ENCODE assay signal across 8 mouse cellular contexts in genomic region chr17:15375701-15376493, GRCm38 (mm10). TPM values are rescaled to one million over a fixed set of nuclear protein-coding genes. Genes with fewer than 3 reads are reported as not detected.
DNase-seq lines count a peak whose midpoint lies in the region; ATAC-seq and TF ChIP-seq lines count a peak whose summit lies in the region.

No protein-coding gene starts in this region.

- H3K27ac ChIP-seq in intestine, embryonic 15.5 days, result peak overlapping the region; percentile 85
- H3K27ac ChIP-seq in limb, embryonic 11.5 days (replicated peaks; ENCODE audit: low read depth, low read length), result no peak overlapping the region
- peak overlapping the region; percentile 97 for H3K27ac ChIP-seq in midbrain, embryonic 10.5 days (replicated peaks)
- H3K27ac ChIP-seq in small intestine, adult 2 months (ENCODE audit: insufficient read depth, low read depth, low read length), result peak overlapping the region; percentile 94

- peak; percentile 19 for ATAC-seq in common myeloid progenitor, adult 5-6 weeks (replicated peaks; ENCODE audit: low read depth, poor library complexity, severe bottlenecking)
- peak; percentile 32 for ATAC-seq in granulocyte monocyte progenitor cell, adult 5-6 weeks (replicated peaks; ENCODE audit: poor library complexity, severe bottlenecking)
- ATAC-seq in intestine, embryonic 15.5 days, result peak; percentile 58
- peak; percentile 38 for ATAC-seq in limb, embryonic 11.5 days (ENCODE audit: insufficient number of reproducible peaks, low FRiP score, low TSS enrichment, low read depth)

- peak overlapping the region; percentile 63 for H3K4me3 ChIP-seq in intestine, embryonic 15.5 days (replicated peaks)
- H3K4me3 ChIP-seq in limb, embryonic 11.5 days (ENCODE audit: low read depth, low read length), result peak overlapping the region; percentile 43
- peak overlapping the region; percentile 88 for H3K4me3 ChIP-seq in midbrain, embryonic 10.5 days
- peak overlapping the region; percentile 93 for H3K4me3 ChIP-seq in small intestine, adult 2 months (ENCODE audit: low read depth, low read length)

- no peak for TF ChIP-seq CTCF in small intestine, adult 2 months (IDR thresholded peaks at IDR 0.05; ENCODE audit: extremely low read depth, insufficient read length, insufficient replicate concordance, low read depth, low read length)

- H3K4me2 ChIP-seq in intestine, embryonic 15.5 days (replicated peaks), result peak overlapping the region; percentile 99
- H3K4me2 ChIP-seq in limb, embryonic 11.5 days (ENCODE audit: low read depth, severe bottlenecking), result peak overlapping the region; percentile 81

- peaks cover 12% of the 10 kb centered on the region for H3K27me3 ChIP-seq in intestine, embryonic 15.5 days (replicated peaks)
- H3K27me3 ChIP-seq in limb, embryonic 11.5 days (ENCODE audit: control insufficient read depth, insufficient read depth, low read length), result peaks cover 80% of the 10 kb centered on the region
- peaks cover 81% of the 10 kb centered on the region for H3K27me3 ChIP-seq in midbrain, embryonic 10.5 days (ENCODE audit: low read depth, poor library complexity, severe bottlenecking)
- H3K27me3 ChIP-seq in small intestine, adult 2 months (ENCODE audit: control insufficient read depth, insufficient read depth, low read length), result no peaks in the 10 kb centered on the region

- no peaks in the 10 kb centered on the region for H3K9me3 ChIP-seq in intestine, embryonic 15.5 days
- H3K9me3 ChIP-seq in limb, embryonic 11.5 days (ENCODE audit: control insufficient read depth, low read length), result no peaks in the 10 kb centered on the region; the same call in 1 of the 2 replicates
- H3K9me3 ChIP-seq in midbrain, embryonic 10.5 days (replicated peaks), result no peaks in the 10 kb centered on the region

- no peaks in the 10 kb centered on the region for H3K36me3 ChIP-seq in intestine, embryonic 15.5 days
- H3K36me3 ChIP-seq in limb, embryonic 11.5 days (ENCODE audit: control insufficient read depth, insufficient read depth, low read length), result no peaks in the 10 kb centered on the region
- peaks cover 36% of the 10 kb centered on the region for H3K36me3 ChIP-seq in midbrain, embryonic 10.5 days
- peaks cover 13% of the 10 kb centered on the region for H3K36me3 ChIP-seq in small intestine, adult 2 months (ENCODE audit: control insufficient read depth, insufficient read depth, low read length)

- peaks cover 52% of the 10 kb centered on the region for H3K4me1 ChIP-seq in intestine, embryonic 15.5 days (replicated peaks)
- peaks cover 14% of the 10 kb centered on the region for H3K4me1 ChIP-seq in limb, embryonic 11.5 days (ENCODE audit: control insufficient read depth, insufficient read depth, low read length)
- peaks cover 97% of the 10 kb centered on the region for H3K4me1 ChIP-seq in midbrain, embryonic 10.5 days
- peaks cover 16% of the 10 kb centered on the region for H3K4me1 ChIP-seq in small intestine, adult 2 months (ENCODE audit: control insufficient read depth, insufficient read depth, insufficient read length, low read length)

- peak; percentile 90 for TF ChIP-seq POLR2A in small intestine, adult 2 months (IDR thresholded peaks at IDR 0.05; ENCODE audit: low read depth, low read length)

- DNase-seq in layer of hippocampus, adult 11-12 months (ENCODE audit: low spot score), result peak; percentile 52
- no peak for DNase-seq in layer of hippocampus, adult 9-10 months (ENCODE audit: low spot score)
- peak; percentile 66 for DNase-seq in limb, embryonic 11.5 days (ENCODE audit: low spot score)
- DNase-seq in midbrain, embryonic 10.5 days (ENCODE audit: low spot score), result peak; percentile 89

- under 1% methylated on average over 64 of the region's 69 CpGs for WGBS in intestine, embryonic 15.5 days
- WGBS in limb, embryonic 11.5 days, result under 1% methylated on average over 67 of the region's 69 CpGs
- under 1% methylated on average over 69 of the region's 69 CpGs for WGBS in midbrain, embryonic 10.5 days
- WGBS in small intestine, adult 2 months, result under 1% methylated on average over 69 of the region's 69 CpGs

- peak overlapping the region; percentile 73 for H3K9ac ChIP-seq in intestine, embryonic 15.5 days
- peak overlapping the region; percentile 56 for H3K9ac ChIP-seq in limb, embryonic 11.5 days (ENCODE audit: low read length)

RNA-seq across cellular contexts. Expression of gene Dll1, which starts 0.8 kb away (rescaled TPM):
- total RNA-seq in common myeloid progenitor, adult 5-6 weeks (2017), result 0.23 TPM in 1 of 2 replicates, not detected in the other
- not detected in 2 replicates for total RNA-seq in granulocyte monocyte progenitor cell, adult 5-6 weeks (2014; fragmentation: Nextera tagmentation)
- 0.26 TPM in 1 of 2 replicates, not detected in the other for total RNA-seq in granulocyte monocyte progenitor cell, adult 5-6 weeks (2017)
- 20.7 and 23.3 TPM in 2 replicates for polyA plus RNA-seq in intestine, embryonic 15.5 days (2015; fragmentation: Nextera tagmentation; extraction: Ambion mirVana)
- 2.9 and 3.3 TPM in 2 replicates for polyA plus RNA-seq in limb, embryonic 11.5 days (2014; fragmentation: Nextera tagmentation; extraction: Ambion mirVana)
- 68.1 and 80.9 TPM in 2 replicates for polyA plus RNA-seq in midbrain, embryonic 10.5 days (2016; fragmentation: Nextera tagmentation; extraction: Ambion mirVana)
- polyA plus RNA-seq in small intestine, adult 2 months (2012; rRNA removed), result 22.4 and 52.5 TPM in 2 replicates

RNA-seq across cellular contexts. Expression of gene Fam120b, which starts 20.1 kb away (rescaled TPM):
- 12.7 and 14.7 TPM in 2 replicates for total RNA-seq in common myeloid progenitor, adult 5-6 weeks (2017)
- total RNA-seq in granulocyte monocyte progenitor cell, adult 5-6 weeks (2014; fragmentation: Nextera tagmentation), result 11.0 and 16.5 TPM in 2 replicates
- 11.1 and 12.4 TPM in 2 replicates for total RNA-seq in granulocyte monocyte progenitor cell, adult 5-6 weeks (2017)
- polyA plus RNA-seq in intestine, embryonic 15.5 days (2015; fragmentation: Nextera tagmentation; extraction: Ambion mirVana), result 26.9 and 27.7 TPM in 2 replicates
- polyA plus RNA-seq in limb, embryonic 11.5 days (2014; fragmentation: Nextera tagmentation; extraction: Ambion mirVana), result 27.2 and 29.1 TPM in 2 replicates
- polyA plus RNA-seq in midbrain, embryonic 10.5 days (2016; fragmentation: Nextera tagmentation; extraction: Ambion mirVana), result 27.4 and 34.7 TPM in 2 replicates
- polyA plus RNA-seq in small intestine, adult 2 months (2012; rRNA removed), result 5.3 and 7.6 TPM in 2 replicates

Comparison
In these comparisons a context has a peak if more than half of its experiments do, and no peak if none do; other contexts are left out.
1. H3K4me3 ChIP-seq: peak in every context shown above with its lines; median percentile 93 in small intestine, adult 2 months; 88 in midbrain, embryonic 10.5 days; 63 in intestine, embryonic 15.5 days; 43 in limb, embryonic 11.5 days.